Mouse (Mus musculus): ENCODE data around the gene Zfp148. TPM values are rescaled to one million over a fixed set of nuclear protein-coding genes. Genes with fewer than 3 reads are reported as not detected.

Gene Zfp148
- polyA plus RNA-seq, 1 experiment from 2014 or later = 47.3 TPM

DNA sequence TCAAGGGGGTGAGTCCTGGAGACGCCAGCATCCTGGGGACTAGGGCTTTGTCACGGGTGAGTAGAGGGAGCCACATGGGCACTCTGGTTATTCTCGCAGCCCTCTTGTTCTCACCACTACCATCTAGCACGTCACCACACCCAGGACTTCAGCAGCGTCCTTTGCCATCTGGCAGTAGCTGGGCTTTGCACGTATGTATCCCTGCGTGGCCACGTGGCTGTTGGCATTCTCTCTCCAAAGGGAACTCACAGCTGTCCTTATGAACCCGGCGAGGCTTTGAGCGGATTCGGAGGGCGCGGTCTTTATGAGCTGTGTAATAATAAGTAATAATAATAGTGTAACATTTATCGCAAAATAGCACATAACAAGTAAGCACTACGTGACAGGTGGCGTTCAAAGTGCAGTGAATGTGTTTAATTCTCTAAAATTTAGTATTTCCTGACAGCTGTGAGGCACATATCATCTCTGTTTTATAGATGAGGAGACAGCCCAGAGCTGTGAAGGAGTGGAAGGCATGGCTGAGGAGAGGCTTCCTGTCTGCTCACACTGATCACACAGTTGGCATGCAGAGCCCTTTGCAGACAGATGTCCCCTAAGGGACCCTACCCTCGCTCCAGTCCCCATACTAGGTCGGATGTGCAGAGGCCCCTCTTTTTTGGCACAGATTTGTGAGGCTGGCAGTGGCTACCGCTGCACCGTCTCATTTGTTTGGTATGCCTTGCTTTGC, 157.0 kb downstream of the Zfp148 start:
- Histone ChIP-seq H3K27me3 (replicated peaks; ENCODE audit: control insufficient read depth, insufficient read depth, low read length) (no peaks in the 10 kb centered on the region), H3K9ac (ENCODE audit: low read length) (no peak overlapping the region), H3K27ac (ENCODE audit: low read depth) (no peak overlapping the region), H3K4me2 (ENCODE audit: low read length) (no peak overlapping the region), H3K4me3 (ENCODE audit: low read depth, low read length) (no peak overlapping the region), H3K4me1 (replicated peaks; ENCODE audit: control insufficient read depth, insufficient read depth, low read length) (peaks cover 11% of the 10 kb centered on the region; the same call in 1 of the 2 replicates), H3K9me3 (ENCODE audit: control insufficient read depth, low read length) (no peaks in the 10 kb centered on the region), H3K36me3 (ENCODE audit: control insufficient read depth, insufficient read depth, low read length) (no peaks in the 10 kb centered on the region)
- DNase-seq (ENCODE audit: low spot score) (no peak), ATAC-seq (replicated peaks; ENCODE audit: low FRiP score, low TSS enrichment, low read depth) (no peak)
- WGBS = 70% methylated on average over 21 of the region's 21 CpGs

DNA sequence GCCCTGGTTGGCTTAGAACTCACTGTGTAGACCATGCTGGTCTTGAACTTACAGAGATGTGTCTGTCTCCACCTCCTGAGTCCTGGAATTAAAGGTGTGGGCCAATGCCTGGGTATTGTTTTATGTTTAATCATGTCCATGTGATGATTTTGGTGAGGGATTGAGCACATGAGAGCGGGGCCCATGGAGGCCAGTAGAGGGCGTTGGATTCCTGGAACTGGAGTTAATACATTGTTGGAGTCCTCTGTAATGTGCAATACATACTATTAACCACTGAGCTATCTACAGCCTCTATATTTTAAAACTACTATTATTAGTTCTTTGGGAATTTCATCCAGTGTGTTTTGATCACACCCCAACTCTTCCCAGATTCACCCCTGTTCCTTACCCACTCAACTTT, 163.7 kb downstream of the Zfp148 start:
- WGBS = 98% methylated on average over 2 of the region's 2 CpGs
- no peak for ATAC-seq (replicated peaks; ENCODE audit: low FRiP score, low TSS enrichment, low read depth)
- no peak overlapping the region for H3K4me3 ChIP-seq (ENCODE audit: low read depth, low read length)
- no peaks in the 10 kb centered on the region for H3K27me3 ChIP-seq (replicated peaks; ENCODE audit: control insufficient read depth, insufficient read depth, low read length)
- no peaks in the 10 kb centered on the region for H3K9me3 ChIP-seq (ENCODE audit: control insufficient read depth, low read length)
- H3K36me3 ChIP-seq (ENCODE audit: control insufficient read depth, insufficient read depth, low read length) = no peaks in the 10 kb centered on the region
- no peak overlapping the region for H3K4me2 ChIP-seq (ENCODE audit: low read length)
- no peak overlapping the region for H3K27ac ChIP-seq (ENCODE audit: low read depth)
- H3K9ac ChIP-seq (ENCODE audit: low read length) = no peak overlapping the region
- 0 out of 2 replicates have a peak, but pooled peaks cover 4% of the 10 kb centered on the region for H3K4me1 ChIP-seq (replicated peaks; ENCODE audit: control insufficient read depth, insufficient read depth, low read length)
- no peak for DNase-seq (ENCODE audit: low spot score)

GRCm38 (mm10) chr16:33545530-33545929, 164.9 kb downstream of the Zfp148 start:
- Histone ChIP-seq H3K27ac (ENCODE audit: low read depth) (no peak overlapping the region), H3K4me3 (ENCODE audit: low read depth, low read length) (no peak overlapping the region), H3K27me3 (replicated peaks; ENCODE audit: control insufficient read depth, insufficient read depth, low read length) (no peaks in the 10 kb centered on the region), H3K36me3 (ENCODE audit: control insufficient read depth, insufficient read depth, low read length) (no peaks in the 10 kb centered on the region), H3K9ac (ENCODE audit: low read length) (no peak overlapping the region), H3K4me2 (ENCODE audit: low read length) (no peak overlapping the region), H3K4me1 (replicated peaks; ENCODE audit: control insufficient read depth, insufficient read depth, low read length) (0 out of 2 replicates have a peak, but pooled peaks cover 4% of the 10 kb centered on the region), H3K9me3 (ENCODE audit: control insufficient read depth, low read length) (no peaks in the 10 kb centered on the region)
- no peak for ATAC-seq (replicated peaks; ENCODE audit: low FRiP score, low TSS enrichment, low read depth)
- WGBS = 55% methylated on average over 4 of the region's 4 CpGs
- DNase-seq (ENCODE audit: low spot score) = no peak

GRCm38 (mm10) chr16:33553689-33554342, 173.2 kb downstream of the Zfp148 start:
- Histone ChIP-seq H3K27me3 (replicated peaks; ENCODE audit: control insufficient read depth, insufficient read depth, low read length) (no peaks in the 10 kb centered on the region), H3K9ac (ENCODE audit: low read length) (no peak overlapping the region), H3K4me1 (replicated peaks; ENCODE audit: control insufficient read depth, insufficient read depth, low read length) (0 out of 2 replicates have a peak, but pooled peaks cover 4% of the 10 kb centered on the region), H3K27ac (ENCODE audit: low read depth) (peak overlapping the region; percentile 39; the same call in 1 of the 2 replicates), H3K4me2 (ENCODE audit: low read length) (no peak overlapping the region), H3K4me3 (ENCODE audit: low read depth, low read length) (no peak overlapping the region), H3K9me3 (ENCODE audit: control insufficient read depth, low read length) (no peaks in the 10 kb centered on the region), H3K36me3 (ENCODE audit: control insufficient read depth, insufficient read depth, low read length) (no peaks in the 10 kb centered on the region)
- DNase-seq (ENCODE audit: low spot score) = no peak
- 52% methylated on average over 9 of the region's 9 CpGs for WGBS
- ATAC-seq (replicated peaks; ENCODE audit: low FRiP score, low TSS enrichment, low read depth) = no peak; the same call in 1 of the 2 replicates

Other genes starting within 250 kb of the Zfp148 start
- 14.9 and 18.9 TPM in 2 replicates for gene Osbpl11, start 195.8 kb upstream of the Zfp148 start, polyA plus RNA-seq (2014; fragmentation: Nextera tagmentation; extraction: Ambion mirVana)
- gene Snx4, start 129.4 kb upstream of the Zfp148 start, polyA plus RNA-seq (2014; fragmentation: Nextera tagmentation; extraction: Ambion mirVana) = 78.4 and 89.5 TPM in 2 replicates
- gene Slc12a8, start 136.5 kb downstream of the Zfp148 start, polyA plus RNA-seq (2014; fragmentation: Nextera tagmentation; extraction: Ambion mirVana) = 1.8 and 5.0 TPM in 2 replicates